Mouse (Mus musculus) left cerebral cortex, adult 8-10 months (tissue): ENCODE measurements around the gene Gemin4. TPM values are rescaled to one million over a fixed set of nuclear protein-coding genes. Genes with fewer than 3 reads are reported as not detected.
A peak's percentile ranks its signal among the peaks of the same experiment; 100 is the strongest.
"Not testable (repeated sequence)": the region's sequence is repeated elsewhere in the genome, so short reads cannot be mapped to it uniquely, and the experiment has no call there.

Source experiments
- DNase-seq, 2 experiments: peaks; one replicate each; pipeline ENCODE4 v3.0.0; 2022; ENCODE audit warnings: low spot score in 2 of 2
- total RNA-seq, 4 experiments: library from RNA; stranded (reverse); gene quantifications; 2 replicates each; pipeline ENCODE4 v1.2.4; 2022

Gene Gemin4
- total RNA-seq, 4 experiments from 2014 or later, result 6.9 to 10.6 (median 9.2) TPM

DNA sequence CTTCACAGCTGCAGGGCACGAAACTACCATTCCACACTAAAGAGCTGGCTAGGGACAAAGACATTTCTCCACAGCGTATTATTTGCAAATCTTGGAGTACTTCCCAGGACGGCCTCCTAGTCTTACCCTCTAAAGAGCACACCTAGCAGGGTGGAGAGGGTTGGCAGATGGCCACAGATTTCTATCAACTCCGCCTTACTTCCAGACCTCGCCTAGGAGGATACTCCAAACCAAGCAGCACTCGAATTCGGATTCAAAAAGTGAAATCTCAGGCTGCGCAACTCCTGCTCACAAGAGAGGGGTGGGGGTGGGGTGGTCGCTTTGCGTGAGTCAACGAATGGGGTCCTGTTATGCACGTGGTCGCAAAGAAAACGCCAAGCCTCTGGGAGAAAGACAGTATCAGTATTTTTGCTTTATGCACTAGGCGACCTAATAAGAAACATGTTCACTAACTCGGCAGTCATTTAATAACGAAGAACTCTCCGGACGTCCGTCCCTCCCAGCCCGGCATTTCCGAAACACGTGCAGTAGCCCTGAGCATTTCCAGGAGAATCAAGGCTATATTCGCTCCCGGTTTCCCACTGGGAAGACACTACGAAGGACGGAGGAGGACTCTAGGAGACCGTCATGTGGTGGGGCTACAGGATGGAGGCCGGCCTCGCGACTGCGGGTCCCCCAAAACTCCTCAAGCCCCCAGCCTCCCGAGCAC, 629 bp downstream of the Gemin4 start:
- no peak for DNase-seq

DNA sequence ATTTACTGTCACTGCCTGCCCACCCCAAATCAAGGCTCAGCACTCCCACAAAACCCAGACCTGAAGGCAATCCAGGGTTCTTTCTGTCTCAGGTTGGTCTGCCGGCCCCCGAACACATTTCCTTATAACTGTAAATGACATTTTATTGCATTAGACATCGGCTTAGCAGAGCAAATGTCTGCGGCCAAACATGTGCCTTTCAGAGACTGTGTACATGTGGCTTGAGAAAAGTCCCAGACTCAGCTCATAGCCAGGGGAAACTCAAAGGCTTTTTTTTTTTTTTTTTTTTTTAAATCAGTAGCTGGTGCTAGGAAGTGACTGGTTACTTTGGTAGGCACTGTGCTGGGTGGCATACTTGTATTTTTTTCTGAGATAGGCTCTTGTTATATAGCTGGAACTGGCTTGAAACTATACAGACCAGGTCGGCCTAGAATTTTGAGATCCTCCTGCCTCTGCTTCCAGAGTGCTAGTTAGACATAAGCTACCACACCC, 1.4 kb downstream of the Gemin4 start:
- DNase-seq, result no peak

DNA sequence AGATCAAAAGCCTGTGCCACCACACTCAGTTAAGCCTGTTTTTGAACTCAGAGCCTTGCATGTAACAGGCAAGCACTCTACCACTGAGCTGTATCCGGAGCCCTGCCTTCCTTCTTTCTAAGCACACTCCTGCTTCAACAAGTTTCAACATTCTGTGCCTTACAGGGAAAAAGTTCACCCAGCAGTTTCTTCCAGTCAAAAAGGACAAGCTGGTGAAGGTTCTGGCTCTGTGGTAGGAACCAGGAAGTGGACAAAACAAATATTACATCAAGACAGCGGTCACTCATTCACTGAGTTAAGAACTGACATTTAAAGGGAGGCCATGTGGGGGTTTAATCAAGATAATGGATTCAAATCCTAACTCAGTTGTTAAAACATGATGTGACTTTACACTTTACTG, 2.5 kb downstream of the Gemin4 start:
- no peak for DNase-seq

DNA sequence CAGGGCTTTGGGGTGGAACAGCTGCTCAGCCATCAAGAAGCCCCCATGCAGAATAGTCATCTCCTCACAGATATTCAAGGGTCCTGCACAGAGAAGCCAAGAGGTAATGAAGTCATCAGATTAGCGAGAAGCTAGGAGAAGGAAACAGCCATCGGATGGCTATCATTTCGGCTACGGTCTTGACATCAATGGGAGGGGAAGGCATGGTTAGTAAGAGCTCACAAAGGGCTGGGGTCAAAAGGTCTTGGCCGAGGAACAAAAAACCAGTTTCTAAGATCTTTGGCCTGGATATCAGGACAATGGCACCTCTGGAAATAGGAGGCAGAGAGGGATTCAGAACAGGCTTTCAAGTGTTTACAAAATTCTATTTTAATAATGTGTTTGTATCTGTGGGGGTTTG, 3.6 kb downstream of the Gemin4 start:
- DNase-seq, result no peak

DNA sequence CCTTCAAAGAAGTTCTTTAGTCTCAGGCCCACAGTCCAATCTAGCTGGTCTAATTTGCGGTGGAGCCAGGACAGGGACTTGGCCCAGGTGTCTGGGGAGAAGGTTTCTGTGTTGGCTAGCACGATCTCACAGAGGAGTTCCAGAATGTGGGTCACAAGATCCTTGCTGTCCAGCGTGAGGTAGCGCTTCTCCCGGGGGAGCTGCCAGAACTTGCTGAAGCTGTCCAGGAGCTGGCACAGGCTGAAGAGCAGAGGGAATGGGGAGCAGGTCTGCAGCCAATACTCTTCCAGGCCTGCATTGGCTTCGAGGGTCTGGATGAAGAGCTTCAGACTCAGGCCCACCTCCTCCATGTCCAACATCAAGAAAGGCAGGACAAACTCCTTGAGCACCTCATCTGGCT, 5.9 kb downstream of the Gemin4 start:
- DNase-seq, result not testable (repeated sequence)

DNA sequence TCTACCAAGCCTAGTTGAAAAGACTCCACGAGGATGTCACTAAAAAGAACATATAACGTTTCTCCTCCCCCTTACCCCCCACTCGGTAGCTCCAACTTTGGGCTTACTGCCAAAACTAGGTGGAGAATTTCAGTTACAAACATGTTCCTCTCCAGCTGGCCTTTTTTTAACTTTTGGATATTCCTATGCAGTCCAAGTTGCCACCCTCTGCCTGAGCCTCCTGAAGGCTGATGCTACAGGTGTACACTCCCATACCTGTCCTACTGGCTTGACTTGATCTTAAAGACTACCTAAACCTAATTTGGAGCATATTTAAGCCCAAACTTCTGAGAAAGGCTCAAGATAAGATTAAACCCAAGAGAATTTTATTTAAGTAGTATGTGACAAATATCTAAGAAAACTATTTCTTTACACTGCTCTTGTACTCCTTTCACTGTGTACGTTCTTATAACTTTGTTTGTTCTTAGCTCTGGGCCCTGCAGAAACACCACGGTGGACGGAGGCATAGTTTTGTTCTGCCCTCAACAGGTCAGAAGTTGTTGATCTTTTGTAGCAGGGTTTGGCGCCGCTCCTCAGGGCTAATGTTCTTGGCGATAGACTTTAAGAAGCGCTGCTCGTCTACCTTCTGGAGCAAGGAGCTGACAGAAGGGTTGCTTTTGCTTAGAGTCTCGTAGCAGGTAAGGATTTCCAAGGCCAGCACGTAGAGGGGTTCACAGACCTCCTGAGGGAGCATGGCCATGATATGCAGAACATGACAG, 7.1 kb downstream of the Gemin4 start:
- no peak for DNase-seq

DNA sequence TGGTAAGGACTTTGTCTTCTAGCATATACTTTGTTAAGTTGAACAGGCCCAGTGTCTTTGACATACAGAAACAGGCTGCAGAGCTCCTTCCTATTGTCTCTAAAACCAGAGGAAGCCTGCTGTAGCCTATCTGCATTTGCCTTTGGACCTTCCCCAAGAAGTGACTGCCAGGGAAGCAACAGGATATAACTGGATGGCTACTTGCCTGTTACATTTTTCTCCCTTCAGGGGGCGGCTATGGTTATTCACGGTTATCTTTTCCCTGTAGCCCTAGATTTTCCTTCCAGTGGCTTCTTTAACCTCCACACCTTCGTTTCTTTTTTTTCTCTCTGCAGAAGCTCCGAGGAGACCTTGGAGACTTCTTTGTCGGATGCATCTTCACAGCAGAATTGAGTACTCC, 10.7 kb downstream of the Gemin4 start:
- no peak for DNase-seq

DNA sequence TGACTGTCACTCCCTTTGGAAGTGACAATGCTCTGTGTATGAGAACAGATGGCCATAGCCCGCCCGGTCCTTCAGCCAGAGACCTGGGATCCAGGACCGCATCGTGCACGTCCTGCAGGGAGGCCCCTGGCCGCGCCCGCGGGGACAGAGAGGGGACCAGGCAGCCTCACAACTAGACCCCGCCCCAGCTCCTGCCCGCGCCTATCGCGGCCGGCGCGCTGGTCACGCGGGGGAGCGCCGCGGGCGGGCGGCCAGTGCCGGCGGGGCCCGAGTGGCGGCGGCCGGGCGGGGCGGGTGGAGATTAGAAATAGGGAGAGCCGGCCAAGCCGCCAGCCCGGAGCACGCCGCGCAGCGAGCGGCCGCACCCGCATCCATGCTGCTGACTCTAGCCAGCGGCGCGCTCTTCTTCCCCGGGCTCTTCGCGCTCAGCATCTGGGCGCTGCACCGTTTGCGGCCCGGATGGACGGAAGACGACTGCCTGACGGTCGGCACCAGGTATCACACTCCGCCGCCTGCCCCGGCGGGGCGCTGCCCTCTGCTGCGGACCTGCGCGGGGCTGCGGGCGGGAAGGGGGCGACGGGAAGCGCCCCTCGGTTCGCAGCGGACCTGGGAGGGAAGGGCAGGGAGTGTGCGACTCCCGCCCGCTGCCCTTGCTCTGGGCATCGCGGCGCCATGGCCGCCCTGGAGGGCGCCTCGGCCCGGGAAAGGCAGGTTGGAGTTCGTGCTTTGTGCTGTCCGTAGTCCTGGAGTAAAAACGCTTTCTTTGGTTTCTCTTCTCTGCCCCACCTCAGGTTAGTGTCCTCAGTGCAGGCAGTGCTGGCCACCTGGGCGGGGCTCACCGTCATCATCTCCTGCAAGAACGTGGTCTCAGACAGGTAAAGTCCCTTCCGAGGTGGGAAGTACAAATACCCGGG, 15.4 kb downstream of the Gemin4 start:
- DNase-seq, result peak; percentile 74 to 86

DNA sequence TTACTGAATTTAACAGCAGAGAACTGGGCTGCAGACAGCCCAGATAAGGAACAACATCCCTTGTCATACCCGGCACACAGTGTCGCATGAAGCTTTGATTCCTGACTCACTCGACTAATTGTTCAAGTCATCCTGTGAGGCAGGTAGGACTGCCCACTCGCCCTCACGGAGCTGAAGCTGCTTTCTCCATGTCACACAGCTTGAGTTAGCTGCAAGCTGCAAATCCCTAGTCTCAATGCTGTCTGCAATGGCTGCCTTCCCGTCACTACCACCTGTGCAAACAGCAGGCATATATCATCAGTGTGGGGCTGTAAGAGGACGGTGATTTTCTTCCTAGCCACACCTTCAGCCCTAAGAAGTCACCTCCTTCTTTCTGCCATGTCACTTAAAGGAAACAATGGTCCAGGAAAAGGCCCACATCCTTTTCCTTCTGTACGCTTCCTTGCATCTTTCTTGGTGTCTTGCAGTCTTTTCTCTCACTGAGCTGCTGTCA, 20.4 kb downstream of the Gemin4 start:
- DNase-seq, result no peak

DNA sequence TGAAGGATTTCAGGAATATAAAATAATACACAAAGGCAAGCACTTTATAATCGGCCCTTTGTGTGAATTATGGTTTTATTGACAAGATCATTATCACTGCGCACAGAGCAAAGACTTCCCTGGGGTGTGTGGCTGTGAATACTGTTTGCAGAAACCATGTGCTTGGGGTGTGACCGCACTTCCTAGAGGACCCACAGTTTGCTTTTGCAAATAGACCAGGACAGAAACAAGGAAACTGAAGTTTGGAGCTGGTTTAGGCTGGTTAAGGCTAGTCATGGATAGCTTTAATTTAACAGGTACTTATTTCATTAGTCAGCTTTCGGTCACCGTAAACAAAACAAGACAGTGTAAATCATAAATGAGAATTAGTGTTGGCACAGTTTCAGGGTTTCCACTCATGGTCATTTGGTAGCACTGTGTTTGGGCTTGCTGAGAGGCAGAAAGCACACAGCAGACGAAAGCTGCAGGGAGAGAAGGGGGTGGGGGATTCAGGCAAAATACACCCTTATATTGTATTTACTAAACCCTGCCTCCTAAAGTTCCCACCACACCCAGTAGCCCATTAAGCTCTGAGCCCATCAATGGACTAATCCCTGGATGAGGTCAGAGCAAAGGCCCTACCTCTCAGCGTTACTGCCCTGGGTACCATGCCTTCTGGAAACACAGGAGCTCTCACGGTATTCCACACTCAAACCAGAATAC, 21.0 kb downstream of the Gemin4 start:
- no peak for DNase-seq

DNA sequence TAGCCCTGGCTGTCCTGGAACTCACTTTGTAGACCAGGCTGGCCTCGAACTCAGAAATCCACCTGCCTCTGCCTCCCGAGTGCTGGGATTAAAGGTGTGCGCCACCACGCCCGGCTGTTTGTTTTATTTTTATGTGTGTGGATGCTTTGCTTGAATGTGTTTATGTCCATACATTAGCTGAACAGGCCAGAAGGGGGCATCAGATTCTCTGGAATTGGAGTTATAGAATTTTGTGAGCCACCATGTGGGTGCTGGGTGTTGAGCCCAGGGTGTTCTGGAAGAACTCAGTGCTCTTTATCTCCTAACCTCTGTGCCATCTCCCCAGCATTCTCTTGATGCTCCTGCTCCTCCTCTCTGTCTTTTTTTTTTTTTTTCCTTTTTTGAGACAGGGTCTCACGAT, 30.6 kb downstream of the Gemin4 start:
- no peak for DNase-seq

DNA sequence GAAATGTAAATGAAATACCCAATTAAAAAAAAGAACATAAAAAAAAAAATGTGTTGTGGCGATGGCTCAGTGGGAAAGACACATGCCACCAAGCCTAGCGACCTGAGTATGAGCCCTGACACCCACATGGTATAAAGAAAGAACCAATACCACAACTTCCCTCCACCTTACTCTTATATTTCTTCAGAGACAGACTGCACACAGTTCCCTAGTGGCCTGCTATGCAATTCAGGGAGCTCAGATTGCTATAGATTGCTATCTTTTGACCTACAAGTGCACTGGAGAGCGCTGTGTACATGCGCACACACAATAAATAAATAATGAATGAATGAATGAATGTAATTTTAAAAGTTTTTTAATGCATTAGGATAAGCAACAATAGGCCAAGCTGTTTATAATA, 33.7 kb downstream of the Gemin4 start:
- no peak for DNase-seq

DNA sequence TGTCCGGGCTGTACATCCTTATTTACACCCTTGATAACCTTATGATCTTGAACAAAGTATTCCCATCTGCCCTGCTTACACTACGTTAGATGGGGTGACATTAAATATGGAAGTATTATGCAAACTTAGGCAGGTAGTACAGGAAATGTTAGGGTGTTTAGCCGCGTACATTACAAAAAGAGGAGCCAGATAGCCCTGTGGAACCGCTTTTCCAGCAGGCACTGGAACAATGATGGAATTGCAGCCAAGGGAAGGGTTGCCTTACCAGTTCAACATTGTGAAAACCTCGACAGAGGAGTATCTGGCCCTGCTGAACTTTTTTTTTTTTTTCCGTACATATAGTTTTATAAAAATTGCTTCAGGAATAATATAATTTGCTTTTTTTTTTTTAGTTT, 37.3 kb downstream of the Gemin4 start:
- DNase-seq, result no peak

DNA sequence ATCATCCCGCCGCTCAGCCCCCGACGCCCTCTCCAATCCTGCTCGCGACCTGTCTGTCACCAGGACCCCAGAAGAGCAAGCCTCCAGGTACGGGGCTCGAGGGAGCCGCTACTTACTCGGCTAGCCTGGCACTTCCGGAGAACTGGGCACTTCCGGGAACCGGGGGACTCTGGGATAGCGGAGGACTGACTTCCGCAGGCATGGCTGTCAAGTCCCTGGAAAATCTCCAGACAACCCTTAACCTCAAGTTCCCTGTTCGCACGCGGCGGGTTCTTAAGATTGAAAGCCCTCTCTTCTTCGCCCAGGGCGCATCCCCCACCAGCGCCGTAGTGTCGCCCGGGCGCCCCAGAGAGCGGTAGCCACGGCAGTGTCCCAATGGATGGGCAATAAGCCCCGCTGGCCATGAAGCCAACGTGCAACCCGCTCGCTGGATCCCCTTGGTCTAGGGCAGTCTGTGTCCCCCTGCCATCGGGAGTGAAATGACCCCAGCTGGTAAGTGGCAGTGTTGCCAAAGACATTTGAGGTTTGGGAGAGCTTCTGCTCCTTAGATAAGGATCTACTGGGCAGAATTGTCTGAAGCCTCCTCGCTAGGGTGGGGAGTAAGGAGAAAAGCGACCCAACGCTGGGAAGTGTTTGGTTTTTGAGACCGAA, 37.8 kb downstream of the Gemin4 start, which contains the start of the genes Vps53 and Fam57a:
TSS of gene Vps53 (minus strand) at position 153 of the 651 bp plus-strand sequence.
TSS of gene Fam57a (plus strand) at position 177 of the 651 bp plus-strand sequence.
- DNase-seq, result peak; percentile 80 to 84

DNA sequence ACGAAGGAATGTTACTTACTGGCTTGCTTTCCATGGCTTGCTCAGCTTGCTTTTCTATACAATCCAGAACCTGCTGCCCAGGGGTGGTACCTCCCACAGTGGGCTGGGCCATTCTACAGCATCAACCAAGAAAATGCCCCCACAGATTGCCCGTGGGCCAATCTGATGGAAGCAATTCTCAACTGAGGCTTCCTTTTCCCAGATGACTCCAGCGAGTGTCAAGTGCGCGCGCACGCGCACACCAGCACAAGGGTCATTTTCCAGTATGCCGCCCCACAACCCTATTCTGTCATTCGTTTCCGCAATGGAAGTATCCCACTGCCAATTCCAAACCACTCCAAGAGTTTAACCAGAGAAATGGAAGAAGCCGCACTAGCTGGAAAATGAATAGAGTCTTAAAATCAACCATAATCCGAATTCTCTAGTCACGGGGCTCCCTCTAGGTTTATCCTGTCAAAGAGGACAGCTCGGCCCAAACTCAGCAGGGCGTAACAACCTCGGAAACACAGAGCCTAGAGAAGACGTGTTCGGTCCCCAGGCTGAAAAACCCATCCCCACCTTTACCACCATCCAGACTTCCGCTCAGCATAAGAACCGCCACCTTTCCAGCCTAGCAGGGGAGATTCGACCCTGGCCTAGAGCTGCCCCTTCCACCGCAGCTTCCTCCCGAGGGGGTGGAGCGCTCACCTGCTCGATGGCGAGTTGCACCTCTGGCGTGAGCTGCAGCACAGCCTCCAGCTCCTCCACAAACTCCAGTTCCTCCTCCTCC, 38.6 kb downstream of the Gemin4 start:
- DNase-seq, result peak; percentile 43 to 56

DNA sequence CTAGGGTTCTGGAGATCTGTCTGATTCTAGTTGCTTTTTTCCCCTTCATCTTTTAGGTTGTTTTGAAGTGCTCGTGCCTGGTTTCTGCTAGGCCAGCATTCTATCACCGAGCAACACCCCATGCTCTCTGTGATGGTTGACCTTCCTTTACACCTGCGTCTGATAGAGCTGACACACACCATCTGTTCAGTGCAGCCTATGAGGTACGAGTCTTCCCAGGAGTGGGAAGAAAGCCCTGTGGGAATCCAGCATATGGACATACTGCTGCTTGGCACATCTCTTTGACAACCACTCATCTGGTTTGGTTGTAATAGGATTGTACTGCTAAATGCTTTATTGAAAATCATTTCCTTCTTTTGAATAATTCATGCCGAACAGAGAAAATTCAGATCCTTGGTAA, 47.3 kb downstream of the Gemin4 start:
- no peak for DNase-seq

DNA sequence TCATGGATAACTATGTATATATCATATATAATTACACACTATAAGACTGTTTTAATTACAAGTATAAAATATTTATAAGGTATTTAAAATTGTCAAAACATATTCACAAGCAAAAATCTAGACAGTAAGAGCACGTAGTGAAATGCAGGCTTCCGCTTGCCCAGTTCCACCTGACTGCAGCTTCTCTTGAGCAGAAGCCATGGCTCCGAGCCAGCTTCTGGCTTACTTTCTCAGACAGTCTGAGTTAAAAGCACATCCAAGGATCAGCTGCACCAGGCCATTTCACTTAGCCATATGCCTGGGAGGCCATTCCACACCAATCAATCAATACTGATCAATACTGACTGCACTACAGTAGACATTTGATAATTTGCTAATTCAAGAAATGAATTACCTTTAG, 48.5 kb downstream of the Gemin4 start:
- no peak for DNase-seq

DNA sequence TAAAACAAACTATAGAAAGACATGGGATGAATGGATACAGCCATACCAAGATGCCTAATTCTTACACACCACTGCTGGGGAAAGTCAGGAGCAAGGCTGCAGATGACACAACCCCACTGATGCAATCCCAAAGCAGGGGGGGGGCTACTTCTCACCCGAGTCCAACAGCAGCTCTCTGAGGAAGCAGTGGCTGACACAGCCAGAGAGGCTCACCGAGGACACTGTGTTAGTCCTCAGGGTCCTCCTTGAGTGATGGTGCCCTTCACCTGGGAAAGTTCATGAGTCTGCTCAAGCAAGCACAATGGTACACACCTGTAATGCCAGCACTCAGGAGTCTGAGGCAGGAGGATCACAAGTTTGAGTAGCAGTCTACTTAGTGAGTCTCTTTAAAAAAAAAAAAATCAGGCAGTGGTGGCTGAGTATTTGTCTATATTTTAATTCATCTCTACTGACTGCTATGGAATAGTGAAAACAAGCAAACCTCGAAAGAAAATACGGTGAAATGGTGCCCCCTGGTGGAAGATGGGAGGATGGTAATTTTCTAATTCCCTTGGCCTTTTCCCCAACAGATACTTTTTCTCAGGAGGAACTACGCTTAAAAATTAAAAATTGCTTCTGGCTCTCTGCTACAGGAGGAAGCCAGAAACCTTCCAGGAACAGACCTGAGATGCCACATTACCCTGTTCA, 50.2 kb downstream of the Gemin4 start:
- peak; percentile 21 to 40 for DNase-seq

DNA sequence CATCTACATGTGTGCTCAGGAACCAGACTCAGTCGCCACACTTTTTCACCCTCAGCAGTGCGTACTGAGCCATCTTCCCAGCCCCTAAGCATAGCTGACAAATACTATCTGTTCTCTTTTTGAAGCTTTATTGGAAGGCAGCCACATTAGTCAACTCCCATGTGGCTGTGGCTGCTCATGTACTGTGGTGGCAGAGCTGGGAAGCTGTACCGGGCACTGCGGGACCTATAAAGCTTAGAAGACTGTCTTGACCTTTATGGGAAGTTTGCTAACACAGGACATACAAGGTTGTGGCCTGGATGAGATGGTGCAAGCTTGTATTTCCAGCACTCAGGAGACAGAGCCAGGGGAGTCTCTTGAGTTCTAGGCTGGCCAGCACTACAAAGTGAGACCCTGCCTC, 50.8 kb downstream of the Gemin4 start:
- DNase-seq, result no peak
